Mouse (Mus musculus): ENCODE data around the gene Etnk2.

Etnk2 gene

DNA sequence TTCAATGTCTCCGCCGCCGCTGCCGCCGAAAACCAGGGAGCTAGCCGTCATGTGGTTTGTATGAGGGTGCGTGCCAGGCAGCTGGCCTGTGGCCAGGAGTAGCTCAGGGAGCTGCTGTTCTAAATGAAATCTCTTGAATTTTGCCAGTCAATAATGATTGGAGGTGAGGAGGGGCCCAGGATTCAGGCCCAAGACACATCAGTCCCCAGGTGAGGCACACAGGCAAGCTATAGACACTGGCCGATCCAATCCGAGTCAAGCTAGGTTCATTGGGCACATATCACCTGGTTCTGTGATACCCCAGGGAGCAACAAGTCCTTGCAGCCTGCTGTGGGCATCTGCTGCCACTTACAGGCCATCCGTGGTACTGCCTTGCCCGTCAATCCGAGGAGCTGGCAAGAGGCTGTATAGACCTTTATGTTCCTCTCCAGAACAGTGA lies 10.0 kb upstream of the Etnk2 start:
- peak; percentile 89 for DNase-seq

DNA sequence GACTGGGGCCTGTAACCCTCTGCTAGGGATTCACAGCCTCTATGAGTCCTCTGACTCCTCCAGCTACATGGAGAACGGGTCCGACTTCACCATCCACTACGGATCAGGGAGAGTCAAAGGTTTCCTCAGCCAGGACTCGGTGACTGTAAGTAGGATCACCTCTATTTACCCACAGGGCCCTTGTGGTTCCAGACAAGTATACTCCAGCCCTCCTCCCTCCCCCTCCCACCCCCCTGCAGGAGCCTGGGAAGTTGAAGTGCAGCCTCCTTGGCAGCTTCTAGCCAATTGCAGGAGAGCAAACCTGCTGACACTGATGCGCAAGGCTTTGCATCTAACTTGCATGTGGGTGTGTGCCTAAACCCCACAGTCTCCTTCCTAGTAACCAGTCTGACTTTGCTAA lies 7.9 kb upstream of the Etnk2 start:
- no peak for DNase-seq

DNA sequence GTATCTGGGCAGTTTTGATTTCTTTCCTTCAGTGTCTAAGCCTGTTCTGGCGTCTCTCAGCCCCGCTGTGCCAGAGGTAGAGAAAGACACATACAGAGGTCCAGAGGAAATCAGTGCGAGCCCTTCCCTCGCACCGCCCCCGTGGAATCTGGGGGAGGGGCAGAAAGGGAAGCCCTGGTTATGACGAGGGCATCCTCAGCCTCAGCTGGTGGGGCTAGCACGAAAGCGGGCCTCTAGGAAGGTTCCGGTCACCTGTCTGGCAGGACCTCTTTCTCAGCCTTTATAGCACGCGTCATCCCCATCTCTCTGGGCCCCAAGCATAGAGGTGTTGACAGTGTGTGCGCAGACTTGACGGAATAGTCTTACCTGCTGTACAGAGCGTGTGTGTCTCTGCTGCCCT lies 7.5 kb upstream of the Etnk2 start:
- DNase-seq, result no peak

DNA sequence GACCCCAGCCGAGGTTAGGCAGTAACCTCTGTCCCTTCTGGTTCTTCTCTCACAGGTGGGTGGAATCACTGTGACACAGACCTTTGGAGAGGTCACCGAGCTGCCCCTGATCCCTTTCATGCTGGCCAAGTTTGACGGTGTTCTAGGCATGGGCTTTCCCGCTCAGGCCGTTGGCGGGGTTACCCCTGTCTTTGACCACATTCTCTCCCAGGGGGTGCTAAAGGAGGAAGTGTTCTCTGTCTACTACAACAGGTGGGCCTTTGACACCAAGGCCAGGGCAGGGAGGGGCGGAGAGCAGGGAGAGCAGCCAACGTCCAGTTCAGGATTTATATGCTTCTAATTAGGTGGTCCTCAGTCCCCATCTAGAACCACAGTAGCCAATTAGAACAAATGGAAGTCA lies 7.0 kb upstream of the Etnk2 start:
- no peak for DNase-seq

DNA sequence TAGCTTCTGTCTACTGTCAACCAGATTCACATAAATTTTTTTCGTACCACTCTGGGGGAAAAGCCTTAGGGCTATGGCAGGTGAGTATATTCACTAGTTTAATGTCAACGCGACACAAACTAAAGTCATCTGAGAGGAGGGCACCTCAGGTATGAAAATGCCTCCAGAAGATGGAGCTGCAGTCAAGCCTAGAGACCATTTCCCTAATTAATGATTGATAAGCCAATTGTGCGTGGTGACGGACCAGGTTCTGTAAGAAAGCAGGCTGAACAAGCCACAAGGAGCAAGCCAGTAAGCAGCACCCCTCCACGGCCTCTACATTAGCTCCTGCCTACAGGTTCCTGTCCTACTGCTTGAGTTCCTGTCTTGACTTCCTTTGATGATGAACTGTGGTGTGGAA lies 2.4 kb upstream of the Etnk2 start:
- DNase-seq, result no peak

DNA sequence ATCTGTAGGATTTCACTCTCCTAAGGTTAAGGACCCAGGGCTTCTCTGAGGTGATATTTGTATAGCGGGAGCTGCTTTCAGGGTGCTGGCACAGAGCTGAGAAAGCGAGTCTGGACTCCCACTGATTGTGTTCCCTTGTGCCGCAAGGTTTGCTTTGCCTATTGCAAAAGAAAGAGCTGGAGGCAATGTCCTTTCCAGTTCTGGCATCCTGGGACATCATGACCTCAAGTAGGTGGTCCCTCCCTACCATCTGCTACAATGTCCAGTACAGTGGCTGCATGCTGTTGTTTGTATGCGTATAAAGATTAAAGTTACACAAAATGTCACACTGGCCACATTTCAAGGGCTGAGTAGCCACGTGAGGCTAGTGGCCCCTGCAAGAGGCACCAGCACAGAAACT lies 1.3 kb upstream of the Etnk2 start:
- DNase-seq, result no peak

DNA sequence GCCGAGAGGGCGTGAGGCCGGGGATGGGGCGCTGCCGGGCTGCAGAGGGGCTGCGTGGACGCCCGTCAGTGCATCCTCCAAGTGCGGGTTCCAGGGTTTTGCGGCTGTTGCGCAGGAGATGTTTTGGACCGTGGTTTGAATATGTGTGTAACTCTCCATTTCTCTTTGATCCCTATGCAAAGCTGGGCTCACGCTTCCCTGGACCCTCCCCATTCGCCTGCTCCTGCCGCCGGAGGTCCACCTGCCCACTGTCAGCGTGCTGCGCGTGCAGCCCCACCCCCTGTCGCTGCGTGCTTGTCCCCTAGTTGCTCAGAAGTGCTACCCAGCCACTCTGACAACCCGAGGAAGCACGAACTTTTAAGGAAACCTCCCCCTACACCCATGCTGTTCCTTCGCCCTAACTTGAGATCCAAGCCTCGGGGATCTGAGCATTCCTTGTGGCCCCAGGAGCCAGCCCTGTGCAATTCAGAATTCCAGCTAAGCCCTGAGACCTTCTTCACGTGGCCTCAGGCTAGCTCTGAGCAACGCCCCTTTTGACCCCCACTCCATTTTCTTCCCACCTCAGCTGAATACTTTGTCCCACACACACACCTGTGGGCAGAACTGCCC lies 754 bp downstream of the Etnk2 start:
- no peak for DNase-seq

DNA sequence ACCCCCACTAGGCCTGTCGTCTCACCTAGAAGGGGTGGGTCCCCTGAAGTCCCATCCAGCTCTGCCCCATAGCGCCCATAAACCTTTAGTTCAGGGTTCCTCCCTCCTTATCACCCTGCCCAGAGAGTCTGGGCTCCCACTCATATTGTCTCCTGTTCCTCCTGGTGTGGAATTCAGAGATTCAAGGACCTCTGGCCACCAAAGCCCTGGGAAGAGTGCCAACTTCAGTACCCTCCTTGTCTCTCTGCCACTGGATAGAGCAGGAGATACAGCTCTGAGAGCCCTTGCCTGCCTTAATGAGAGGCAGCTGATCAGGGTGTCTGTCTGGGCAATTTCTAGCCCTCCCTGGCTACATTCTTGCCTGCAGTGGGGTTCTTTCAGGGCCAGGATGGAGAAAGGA lies 1.5 kb downstream of the Etnk2 start:
- DNase-seq, result no peak

DNA sequence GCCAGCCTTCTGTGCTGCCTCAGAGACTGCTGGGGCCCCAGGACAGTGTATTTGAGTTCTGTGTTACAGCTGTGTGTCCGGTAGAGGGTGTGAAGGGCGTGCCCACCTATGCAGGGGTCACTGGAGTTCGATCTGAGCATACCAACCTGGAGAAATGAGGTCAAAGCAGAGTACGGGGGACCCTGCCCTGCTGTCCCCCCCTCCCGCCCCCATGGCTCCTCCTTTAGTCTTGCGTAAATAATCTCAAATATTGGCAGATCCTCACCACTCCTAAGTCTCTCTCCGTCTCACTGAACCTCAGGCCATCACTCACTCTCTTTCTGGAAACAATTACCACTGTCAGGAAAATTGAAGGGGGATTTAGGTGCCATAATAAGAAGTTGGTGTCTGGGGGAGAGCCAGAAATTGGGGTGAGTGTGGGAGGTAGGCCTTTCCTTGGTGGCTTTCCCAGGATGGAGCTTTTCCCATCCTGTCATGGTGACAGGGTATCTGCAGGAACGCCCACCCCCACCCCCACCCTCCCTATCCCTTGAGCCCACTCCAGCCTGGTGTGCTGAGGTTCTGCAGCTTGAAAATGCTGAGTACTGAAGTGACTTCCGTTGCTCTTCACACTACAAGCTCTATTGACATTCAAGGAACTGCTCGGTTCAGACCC lies 3.7 kb downstream of the Etnk2 start:
- DNase-seq, result no peak

DNA sequence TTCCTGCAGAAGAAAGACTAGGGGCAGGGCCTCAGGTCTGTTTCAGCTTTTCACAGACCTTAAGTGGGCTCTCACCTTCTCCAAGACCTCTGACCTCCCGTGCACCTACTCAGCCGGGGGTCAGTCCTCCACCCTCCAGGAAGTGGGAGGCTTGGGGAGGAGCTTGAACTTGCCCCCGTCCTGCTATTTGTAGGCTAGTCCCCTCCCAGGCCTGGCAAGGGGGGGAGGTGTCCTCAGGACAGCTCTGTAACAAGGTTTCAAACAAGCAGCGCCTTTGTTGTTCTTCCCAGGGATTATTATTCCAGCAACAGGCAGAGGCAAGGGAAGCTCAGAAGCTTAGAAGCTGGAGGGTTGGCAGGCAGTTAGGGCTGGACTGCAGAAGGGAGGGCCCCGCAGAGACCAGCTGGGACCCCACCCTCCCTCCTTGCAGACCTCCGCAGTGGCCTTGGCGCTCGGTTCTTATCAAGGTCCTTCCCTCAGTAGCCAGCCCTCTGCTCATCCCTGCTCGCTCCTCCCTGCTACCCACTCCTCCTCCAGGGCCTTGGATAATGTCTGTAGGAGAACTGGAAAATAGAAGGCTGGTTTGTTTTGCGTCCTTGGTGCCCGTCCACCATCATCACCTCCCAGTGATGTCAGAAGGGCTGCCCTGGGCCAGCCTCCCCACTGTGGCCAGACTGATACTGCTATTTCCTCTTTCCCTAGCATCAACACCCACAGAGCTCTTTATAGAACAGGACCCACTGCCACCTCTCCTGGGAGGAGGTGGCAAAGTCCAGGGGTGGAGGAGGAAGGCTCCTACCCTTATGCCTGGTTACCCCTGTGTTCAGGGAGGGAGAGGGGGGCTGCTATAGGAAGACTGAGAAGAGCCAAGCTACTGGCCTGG lies 4.5 kb downstream of the Etnk2 start:
- DNase-seq, result no peak

DNA sequence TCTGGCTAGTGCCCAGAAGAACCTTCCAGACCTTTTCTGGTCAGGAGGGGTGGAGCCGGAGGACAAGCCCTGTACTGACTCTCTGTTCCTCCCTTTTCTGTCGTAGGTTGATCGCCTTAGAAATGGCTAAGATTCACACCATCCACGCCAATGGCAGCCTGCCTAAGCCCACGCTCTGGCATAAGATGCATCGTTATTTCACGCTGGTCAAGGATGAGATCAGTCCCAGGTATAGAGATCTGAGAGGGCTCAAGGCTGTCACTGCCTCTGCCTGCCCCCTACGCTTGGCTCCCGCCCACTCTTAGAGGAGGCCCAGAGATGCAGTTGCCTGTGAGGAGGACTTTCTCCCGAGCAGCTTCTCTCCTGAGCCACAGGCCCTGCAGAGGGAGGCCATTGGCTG lies 5.3 kb downstream of the Etnk2 start:
- DNase-seq, result no peak

DNA sequence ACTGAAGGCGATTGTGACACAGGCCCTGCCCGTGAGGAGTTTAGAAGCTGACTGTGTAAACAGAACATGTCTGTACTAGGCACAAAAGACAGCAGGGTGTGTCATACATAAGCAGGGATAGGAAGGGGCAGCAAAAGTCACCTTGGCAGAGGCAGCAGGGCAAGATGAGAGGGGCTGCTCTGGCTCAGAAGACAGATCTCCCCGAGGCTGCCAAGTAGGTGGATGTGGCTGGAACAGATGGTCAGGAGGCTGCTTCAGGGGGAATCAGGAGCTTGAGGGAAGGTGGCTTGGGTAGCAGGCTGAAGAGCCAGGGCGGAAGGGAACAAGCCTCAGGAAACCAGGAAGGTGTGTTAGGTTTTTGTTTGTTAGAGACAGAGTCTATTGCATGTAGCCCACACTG lies 7.0 kb downstream of the Etnk2 start:
- no peak for DNase-seq

DNA sequence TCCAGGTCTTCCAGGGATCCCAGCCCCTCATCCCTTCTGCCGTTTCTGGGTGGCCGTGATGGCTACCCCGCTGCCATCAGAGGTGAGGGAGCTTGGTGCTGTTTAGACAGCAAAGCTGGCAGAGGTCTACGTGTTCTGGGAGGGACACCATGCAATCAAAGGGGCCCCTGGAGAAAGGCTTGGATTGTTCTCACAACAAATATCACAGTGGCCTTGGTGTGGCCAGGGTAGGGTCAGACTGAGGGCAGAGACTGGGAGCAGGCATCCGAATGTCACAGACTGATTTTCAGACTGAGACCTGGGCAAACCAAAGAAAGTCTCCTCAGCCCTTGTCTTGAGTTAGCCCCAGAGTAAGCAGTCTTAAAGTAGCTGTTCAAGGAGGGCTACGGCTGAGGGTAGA lies 8.1 kb downstream of the Etnk2 start:
- no peak for DNase-seq

DNA sequence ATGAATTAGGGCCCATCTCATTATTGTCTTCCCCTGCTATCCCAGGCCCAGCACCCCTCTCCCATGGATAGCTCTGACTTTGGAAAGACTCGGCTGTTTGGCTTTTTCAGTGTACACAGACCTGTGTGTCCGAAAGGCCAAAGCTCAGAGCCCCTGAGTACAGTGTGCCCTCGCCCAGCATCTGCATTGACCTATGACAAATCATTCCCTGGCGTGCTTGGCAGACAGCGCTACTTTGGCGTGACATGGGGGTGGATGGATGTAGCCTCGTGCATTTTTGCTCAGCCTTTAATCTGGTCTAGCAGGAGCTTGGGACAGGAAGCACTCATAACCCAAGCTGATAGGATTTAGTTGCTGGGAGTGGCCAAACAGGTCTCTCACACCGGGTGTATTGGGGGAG lies 8.7 kb downstream of the Etnk2 start:
- peak; percentile 34 for DNase-seq

DNA sequence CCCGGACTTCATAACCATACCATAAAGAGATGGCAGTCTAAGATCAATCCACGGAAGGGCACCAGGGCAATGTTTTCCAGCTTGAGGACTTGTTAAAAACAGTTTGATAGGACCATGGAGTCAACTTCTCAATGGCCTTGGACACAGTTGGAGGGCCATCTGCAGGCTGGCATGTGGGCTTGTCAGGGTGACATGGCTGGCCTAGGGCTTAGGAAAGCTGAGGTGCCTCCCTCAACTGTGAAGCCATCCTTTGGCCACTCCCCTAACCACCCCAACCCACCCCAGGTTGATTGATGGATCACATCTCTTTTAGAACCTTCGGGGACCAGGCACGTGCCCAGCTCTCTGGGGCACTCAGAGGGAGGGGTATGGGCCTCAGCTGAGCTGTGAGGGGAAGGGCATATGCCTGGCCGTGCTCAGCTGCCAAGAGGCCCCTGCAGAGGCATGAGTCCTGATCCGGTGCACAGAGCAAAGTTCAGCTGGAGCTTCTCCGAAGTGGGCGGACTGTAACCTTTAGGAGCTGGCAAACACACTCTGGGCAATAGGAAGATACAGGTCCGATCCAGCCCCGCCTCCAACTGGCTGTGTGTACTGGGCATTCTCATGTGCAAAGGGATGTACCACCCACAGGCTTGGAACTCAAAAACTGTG lies 12.4 kb downstream of the Etnk2 start:
- peak; percentile 86 for DNase-seq

DNA sequence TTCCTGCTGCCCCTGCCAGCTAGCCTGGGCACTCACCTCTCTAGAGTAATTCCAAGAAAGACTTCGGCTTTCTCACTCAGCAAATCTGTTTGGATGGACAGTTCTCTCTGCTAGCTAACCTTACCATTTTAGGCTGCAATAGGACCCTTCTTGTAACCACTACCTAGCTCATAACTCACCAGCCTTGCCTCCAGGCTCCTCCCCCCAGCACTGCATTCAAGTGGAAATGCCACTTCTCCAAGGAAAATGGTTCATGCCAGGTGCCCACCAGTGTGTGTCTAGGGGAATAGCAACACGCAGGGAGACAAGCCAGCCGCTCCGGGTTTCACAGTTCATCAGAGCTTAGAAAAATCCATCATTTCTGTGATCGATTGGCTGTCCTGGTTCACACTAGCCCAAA lies 14.2 kb downstream of the Etnk2 start:
- DNase-seq, result peak; percentile 27

DNA sequence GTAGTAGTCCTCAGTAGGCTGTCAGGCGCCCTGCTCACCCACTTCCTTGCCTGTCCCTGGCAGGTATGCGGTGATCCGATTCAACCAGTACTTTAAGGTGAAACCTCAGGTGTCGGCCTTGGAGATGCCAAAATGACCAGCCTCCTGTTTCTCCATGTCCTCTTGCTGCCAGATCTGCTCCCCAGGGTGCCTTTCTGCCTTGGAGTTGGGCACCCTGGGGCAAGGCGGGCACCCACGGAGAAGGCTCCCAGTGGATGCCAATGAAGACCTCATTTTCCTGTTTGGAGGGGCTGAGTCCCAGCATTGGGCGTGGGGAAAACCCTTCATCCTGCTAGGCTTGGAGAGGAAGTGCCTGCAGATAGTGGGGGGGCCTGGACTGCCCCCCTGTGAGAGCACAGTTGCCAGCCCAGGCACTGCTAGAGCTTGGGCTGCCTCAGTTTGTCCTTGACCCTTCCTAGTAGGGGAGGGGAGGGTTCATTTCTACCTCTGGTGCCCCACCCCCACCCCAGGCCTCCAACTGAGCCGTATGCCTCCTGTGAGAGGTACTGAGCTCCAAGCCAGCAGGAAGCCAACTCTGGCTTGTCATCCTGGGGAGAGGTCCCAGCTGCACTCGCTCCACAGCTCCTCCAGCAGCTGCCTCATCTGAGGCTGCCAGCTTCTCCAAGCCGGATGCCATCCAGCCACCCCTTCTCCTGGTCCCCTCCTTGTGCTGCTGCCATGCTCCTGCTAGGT lies 16.0 kb downstream of the Etnk2 start:
- DNase-seq, result peak; percentile 45

DNA sequence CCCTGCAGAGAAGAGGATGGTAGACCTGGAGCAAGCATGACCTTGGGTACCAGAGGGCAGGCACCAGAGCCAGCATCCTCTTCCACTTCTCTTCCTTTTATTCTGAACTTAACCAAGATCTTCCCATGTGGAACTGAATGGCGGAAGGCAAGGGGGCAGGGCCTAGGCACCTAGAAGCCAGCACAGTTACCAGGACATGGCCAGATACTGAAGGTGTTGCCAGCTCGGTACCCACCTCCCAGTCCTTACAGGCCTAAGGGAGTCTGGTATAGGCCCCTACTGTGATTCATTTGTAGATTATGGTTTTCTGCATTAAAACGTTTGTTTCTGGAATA lies 16.6 kb downstream of the Etnk2 start:
- DNase-seq, result no peak

DNA sequence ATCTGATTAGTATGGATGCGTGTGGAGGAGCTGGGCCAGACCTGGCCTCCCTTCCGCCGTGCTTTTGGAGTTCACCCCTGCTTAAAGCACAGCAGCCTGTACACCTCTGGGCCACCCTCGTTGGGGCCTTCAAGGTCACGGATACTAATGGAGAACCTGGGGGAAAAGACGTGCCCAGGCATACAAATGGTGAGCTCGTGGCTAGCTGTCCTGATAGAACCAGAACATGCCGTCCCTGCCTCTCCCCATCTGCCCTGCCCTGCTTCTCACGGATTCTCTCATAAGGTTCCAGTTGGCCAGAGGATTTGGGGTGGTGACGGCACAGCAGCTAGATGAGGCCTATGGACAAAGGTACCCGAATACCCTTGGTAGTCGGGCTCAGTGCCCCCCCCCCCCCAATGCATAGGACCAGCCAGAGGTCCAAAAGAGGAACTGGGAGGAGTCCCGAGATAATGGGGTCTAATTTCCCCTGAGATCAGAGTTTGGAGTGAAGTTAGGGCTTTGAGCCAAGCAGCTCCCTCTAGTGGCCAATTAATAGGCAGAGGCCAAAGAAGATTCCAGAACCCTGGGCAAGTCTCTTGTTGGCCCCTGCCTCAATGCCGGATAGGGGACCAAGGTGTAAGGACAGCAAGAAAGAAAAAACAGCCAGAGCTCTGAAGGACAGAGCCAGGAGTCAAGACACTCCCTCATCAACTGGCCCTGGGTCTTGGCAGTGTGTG lies 17.1 kb downstream of the Etnk2 start:
- peak; percentile 65 for DNase-seq

DNA sequence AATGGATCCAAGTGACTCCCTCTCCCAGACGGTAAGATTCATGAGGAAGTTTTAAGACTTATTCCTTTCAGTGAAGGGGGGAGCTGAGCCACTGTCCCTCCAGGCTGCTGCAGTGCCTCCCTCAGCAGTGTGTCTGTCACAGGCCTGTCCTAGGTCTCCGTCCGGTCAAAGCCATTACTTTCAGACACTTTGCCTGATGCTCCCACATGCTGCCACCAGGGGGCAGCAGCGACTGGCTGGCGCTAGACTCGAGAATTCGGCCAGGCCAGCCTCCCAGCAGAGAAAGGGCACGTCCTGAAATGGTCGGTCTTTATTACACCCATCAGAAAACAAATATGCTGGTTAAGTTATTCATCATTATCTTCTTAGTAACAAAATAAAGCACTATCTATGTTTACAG lies 18.6 kb downstream of the Etnk2 start:
- DNase-seq, result peak; percentile 59

DNA sequence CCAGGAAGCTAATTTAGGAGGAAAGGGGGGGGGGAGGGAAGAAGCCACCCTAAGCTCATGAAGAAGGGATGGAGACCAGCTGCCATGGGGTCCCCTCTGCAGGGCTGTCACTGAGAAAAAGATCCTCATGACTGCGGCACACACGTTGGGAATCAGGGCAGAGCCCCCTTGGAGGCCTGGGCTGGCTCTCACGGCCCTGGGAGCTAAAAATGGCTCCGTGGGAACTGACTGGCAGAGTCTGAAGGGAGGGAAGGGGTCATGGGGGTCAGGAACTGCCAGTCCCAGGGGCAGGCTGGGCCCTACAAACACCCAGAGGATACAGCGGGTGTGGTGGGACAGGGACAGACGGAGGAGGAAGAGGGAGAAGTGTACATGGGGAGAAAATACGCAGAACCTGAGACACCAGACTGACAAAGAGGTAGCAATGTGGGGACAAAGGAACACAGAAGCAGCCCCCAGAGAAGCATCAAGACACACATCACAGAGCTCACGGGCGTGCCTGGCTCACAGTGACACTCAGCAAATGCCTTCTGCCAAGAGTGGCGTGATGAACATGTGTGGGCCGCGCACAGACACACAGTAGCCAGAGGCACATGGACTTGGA lies 19.3 kb downstream of the Etnk2 start:
- no peak for DNase-seq

Measured in kidney, adult 18-20 months (tissue).